Mouse (Mus musculus): ENCODE data around the gene Aldh1l1. TPM values are rescaled to one million over a fixed set of nuclear protein-coding genes. Genes with fewer than 3 reads are reported as not detected.

The Aldh1l1 gene
- polyA plus RNA-seq, 1 experiment from 2014 or later, result 1.2 TPM

DNA sequence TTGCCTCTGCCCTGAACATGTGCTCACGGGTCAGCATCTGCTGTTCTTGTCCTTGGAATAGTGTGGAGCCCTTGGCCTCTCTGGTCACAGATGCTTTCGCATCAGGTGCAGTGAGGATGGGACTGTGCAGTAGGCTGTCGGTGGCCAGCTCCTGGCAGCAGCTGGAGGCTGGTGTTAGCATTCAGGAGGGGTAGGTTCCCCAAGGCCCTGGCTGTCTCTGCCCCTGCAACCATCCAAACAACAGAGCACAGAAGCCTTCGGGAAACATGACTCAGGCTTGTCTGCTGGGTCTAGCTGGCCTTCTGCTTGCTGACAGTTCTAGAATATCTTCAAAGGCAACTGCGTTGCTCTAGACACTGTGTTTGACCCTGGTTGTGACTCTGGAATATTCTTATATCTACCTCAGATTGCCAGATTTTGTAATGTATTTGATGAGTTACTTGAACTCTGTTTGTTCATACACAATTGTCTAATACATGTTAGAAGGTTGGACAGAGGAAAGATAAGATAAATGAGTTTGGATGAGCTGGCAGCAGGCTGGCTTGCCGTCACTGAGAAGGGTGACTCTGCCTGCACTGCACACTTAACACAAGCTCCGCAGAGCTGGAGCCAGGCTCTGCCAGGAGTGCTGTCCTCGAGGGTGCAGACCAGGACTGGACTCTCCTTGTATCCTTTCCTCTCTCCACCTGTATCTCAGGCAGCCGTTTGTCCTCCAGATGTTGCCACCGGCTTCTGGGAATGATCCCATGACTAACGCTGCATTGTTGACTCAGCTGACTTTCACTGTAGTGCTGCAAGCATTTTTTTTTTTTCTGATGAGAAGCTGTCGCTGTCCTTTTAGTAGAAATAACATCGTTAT lies 79.4 kb downstream of the Aldh1l1 start:
- Histone ChIP-seq H3K9me3 (replicated peaks; ENCODE audit: control insufficient read depth, low read length) (no peaks in the 10 kb centered on the region), H3K4me1 (ENCODE audit: control insufficient read depth, insufficient read depth, low read length) (peaks cover 14% of the 10 kb centered on the region; the same call in 1 of the 2 replicates), H3K9ac (ENCODE audit: low read depth, low read length) (no peak overlapping the region), H3K4me2 (no peak overlapping the region), H3K27me3 (ENCODE audit: control insufficient read depth, insufficient read depth, low read length) (peaks cover 3% of the 10 kb centered on the region; the same call in 1 of the 2 replicates), H3K27ac (ENCODE audit: low read depth, low read length) (no peak overlapping the region), H3K4me3 (ENCODE audit: low read depth, low read length) (no peak overlapping the region), H3K36me3 (ENCODE audit: control insufficient read depth, insufficient read depth, low read length) (no peaks in the 10 kb centered on the region)
- no peak for ATAC-seq (replicated peaks; ENCODE audit: insufficient number of reproducible peaks, low FRiP score, low TSS enrichment)
- WGBS (ENCODE audit: insufficient replicate concordance), result 49% methylated on average over 13 of the region's 13 CpGs

DNA sequence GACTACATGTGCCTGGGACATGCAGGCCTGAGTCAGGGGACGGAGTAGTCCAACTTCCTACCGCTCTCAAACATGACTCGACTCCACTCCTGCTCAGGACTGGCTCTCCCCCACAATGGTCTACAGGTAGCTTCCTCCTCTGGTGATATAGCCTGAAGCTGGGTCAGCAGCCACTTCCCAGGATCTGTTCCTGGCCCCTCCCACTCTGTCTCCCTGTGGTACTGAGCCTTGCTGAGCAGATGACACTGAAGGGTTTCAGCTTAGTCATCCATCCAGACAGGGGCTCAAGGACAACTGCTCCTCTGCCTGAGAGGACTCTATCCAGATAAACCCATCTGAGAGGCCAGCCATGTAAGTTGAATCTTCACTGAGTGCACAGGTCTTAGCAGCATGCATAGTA lies 81.3 kb downstream of the Aldh1l1 start:
- Histone ChIP-seq H3K9me3 (replicated peaks; ENCODE audit: control insufficient read depth, low read length) (no peaks in the 10 kb centered on the region), H3K4me3 (ENCODE audit: low read depth, low read length) (no peak overlapping the region), H3K4me1 (ENCODE audit: control insufficient read depth, insufficient read depth, low read length) (peaks cover 10% of the 10 kb centered on the region; the same call in 1 of the 2 replicates), H3K36me3 (ENCODE audit: control insufficient read depth, insufficient read depth, low read length) (no peaks in the 10 kb centered on the region), H3K9ac (ENCODE audit: low read depth, low read length) (no peak overlapping the region; the same call in 1 of the 2 replicates), H3K27ac (ENCODE audit: low read depth, low read length) (no peak overlapping the region), H3K27me3 (ENCODE audit: control insufficient read depth, insufficient read depth, low read length) (peaks cover 3% of the 10 kb centered on the region; the same call in 1 of the 2 replicates), H3K4me2 (no peak overlapping the region)
- no peak for ATAC-seq (replicated peaks; ENCODE audit: insufficient number of reproducible peaks, low FRiP score, low TSS enrichment)
- 84% methylated on average over 3 of the region's 3 CpGs for WGBS (ENCODE audit: insufficient replicate concordance)

DNA sequence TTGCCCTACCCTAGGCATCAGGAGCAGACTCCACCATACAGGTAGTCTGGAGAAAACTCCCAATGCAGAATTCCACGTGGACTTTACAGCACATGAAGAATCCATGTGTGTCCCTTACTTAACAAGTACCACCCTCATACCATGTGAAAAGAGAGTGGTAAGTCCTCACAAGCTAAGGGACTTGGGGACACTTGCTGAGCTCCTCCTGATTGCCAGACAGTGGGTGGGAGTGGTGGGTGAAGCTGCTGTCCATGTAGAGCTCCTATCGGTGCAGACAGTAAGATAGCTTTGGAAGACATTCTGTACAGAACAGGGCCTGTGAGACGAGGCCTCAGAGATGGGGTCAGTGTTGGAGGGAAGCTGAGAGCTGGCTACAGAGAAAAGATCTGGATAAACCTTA lies 81.7 kb downstream of the Aldh1l1 start:
- Histone ChIP-seq H3K4me1 (ENCODE audit: control insufficient read depth, insufficient read depth, low read length) (peaks cover 10% of the 10 kb centered on the region; the same call in 1 of the 2 replicates), H3K27me3 (ENCODE audit: control insufficient read depth, insufficient read depth, low read length) (peaks cover 3% of the 10 kb centered on the region; the same call in 1 of the 2 replicates), H3K4me3 (ENCODE audit: low read depth, low read length) (no peak overlapping the region), H3K9me3 (replicated peaks; ENCODE audit: control insufficient read depth, low read length) (no peaks in the 10 kb centered on the region), H3K36me3 (ENCODE audit: control insufficient read depth, insufficient read depth, low read length) (no peaks in the 10 kb centered on the region), H3K4me2 (no peak overlapping the region), H3K9ac (ENCODE audit: low read depth, low read length) (no peak overlapping the region), H3K27ac (ENCODE audit: low read depth, low read length) (no peak overlapping the region)
- ATAC-seq (replicated peaks; ENCODE audit: insufficient number of reproducible peaks, low FRiP score, low TSS enrichment), result no peak
- WGBS (ENCODE audit: insufficient replicate concordance), result 66% methylated on average over 3 of the region's 3 CpGs

DNA sequence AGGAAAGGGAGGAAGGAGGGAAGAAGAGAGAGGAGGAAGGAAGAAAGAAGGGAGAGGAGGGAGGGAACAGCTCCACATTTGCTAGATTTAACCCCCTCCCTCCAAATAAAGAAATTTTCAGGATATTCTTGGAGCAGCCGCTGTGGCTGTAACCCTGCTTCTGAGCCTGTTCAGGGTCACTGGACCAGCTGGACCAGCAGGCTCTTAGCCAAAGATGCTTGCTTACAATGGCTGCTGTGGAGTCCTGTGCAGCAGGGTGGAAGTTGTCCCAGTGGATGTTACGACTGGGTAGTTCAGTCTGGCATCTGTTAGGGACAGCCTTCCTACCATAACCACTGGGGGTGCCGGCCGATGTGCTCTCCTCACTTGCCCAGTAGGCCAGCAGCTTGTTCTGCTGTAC lies 82.5 kb downstream of the Aldh1l1 start:
- WGBS (ENCODE audit: insufficient replicate concordance), result 85% methylated on average over 4 of the region's 4 CpGs
- Histone ChIP-seq H3K36me3 (ENCODE audit: control insufficient read depth, insufficient read depth, low read length) (no peaks in the 10 kb centered on the region), H3K27me3 (ENCODE audit: control insufficient read depth, insufficient read depth, low read length) (peaks cover 3% of the 10 kb centered on the region; the same call in 1 of the 2 replicates), H3K4me3 (ENCODE audit: low read depth, low read length) (no peak overlapping the region), H3K9ac (ENCODE audit: low read depth, low read length) (no peak overlapping the region), H3K4me2 (no peak overlapping the region), H3K4me1 (ENCODE audit: control insufficient read depth, insufficient read depth, low read length) (peaks cover 10% of the 10 kb centered on the region; the same call in 1 of the 2 replicates), H3K27ac (ENCODE audit: low read depth, low read length) (no peak overlapping the region), H3K9me3 (replicated peaks; ENCODE audit: control insufficient read depth, low read length) (no peaks in the 10 kb centered on the region)
- no peak for ATAC-seq (replicated peaks; ENCODE audit: insufficient number of reproducible peaks, low FRiP score, low TSS enrichment)

DNA sequence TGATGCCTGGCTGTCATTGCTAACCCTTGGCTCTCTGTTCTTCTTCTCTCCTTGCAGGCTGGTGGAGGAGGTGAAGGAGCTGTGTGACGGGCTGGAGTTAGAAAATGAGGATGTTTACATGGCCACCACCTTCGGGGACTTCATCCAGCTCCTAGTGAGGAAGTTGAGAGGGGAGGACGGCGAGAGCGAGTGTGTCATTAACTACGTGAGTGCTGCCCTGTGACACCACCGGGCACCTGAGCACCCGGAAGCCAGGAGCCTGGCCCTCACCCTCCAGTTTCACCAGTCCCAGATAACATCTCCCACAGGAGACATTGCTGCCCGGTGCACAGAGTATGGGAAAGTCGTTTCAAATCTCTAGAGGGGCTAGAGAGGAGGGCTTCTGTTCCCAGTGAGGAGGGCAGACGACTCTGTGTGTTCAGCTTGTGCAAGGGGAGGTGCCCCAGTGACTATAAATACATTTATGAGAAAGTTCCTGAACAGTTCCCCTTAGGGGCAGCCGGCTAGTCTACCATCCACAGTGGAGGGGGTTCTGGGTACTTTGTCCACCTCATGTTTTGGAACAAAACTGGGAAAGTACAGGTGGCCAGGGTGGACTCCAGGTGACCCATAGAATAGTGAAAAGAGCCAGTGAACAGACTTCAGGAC lies 83.6 kb downstream of the Aldh1l1 start:
- H3K36me3 ChIP-seq (ENCODE audit: control insufficient read depth, insufficient read depth, low read length), result no peaks in the 10 kb centered on the region
- no peaks in the 10 kb centered on the region for H3K9me3 ChIP-seq (replicated peaks; ENCODE audit: control insufficient read depth, low read length)
- peaks cover 8% of the 10 kb centered on the region; the same call in 1 of the 2 replicates for H3K4me1 ChIP-seq (ENCODE audit: control insufficient read depth, insufficient read depth, low read length)
- no peak overlapping the region for H3K27ac ChIP-seq (ENCODE audit: low read depth, low read length)
- H3K9ac ChIP-seq (ENCODE audit: low read depth, low read length), result no peak overlapping the region
- H3K27me3 ChIP-seq (ENCODE audit: control insufficient read depth, insufficient read depth, low read length), result peaks cover 3% of the 10 kb centered on the region; the same call in 1 of the 2 replicates
- H3K4me2 ChIP-seq, result no peak overlapping the region
- ATAC-seq (replicated peaks; ENCODE audit: insufficient number of reproducible peaks, low FRiP score, low TSS enrichment), result no peak
- no peak overlapping the region for H3K4me3 ChIP-seq (ENCODE audit: low read depth, low read length)
- WGBS (ENCODE audit: insufficient replicate concordance), result 54% methylated on average over 12 of the region's 12 CpGs

DNA sequence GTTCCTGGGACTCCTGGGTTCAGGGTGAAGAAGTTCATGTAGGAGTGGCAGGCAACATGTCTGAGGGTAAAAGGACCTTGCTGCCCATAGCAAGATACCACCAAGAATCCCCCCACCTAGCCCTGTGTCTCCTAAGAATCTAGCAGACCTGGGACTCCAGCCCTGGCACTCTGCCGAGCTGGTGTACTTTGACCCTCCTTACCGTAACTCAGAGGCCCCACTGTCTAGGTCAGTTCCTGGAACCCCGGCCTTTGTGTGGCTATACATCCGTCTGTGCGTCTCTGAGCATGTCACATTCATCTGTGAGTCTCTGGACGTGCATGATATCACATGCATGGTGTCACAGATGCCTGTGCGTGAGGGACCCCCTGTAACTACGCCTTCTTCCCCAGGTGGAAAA lies 84.2 kb downstream of the Aldh1l1 start:
- Histone ChIP-seq H3K36me3 (ENCODE audit: control insufficient read depth, insufficient read depth, low read length) (no peaks in the 10 kb centered on the region), H3K9me3 (replicated peaks; ENCODE audit: control insufficient read depth, low read length) (no peaks in the 10 kb centered on the region), H3K4me1 (ENCODE audit: control insufficient read depth, insufficient read depth, low read length) (0 out of 2 replicates have a peak, but pooled peaks cover 3% of the 10 kb centered on the region), H3K27ac (ENCODE audit: low read depth, low read length) (no peak overlapping the region), H3K9ac (ENCODE audit: low read depth, low read length) (no peak overlapping the region), H3K27me3 (ENCODE audit: control insufficient read depth, insufficient read depth, low read length) (peaks cover 3% of the 10 kb centered on the region; the same call in 1 of the 2 replicates), H3K4me2 (no peak overlapping the region), H3K4me3 (ENCODE audit: low read depth, low read length) (no peak overlapping the region)
- 74% methylated on average over 8 of the region's 8 CpGs for WGBS (ENCODE audit: insufficient replicate concordance)
- no peak for ATAC-seq (replicated peaks; ENCODE audit: insufficient number of reproducible peaks, low FRiP score, low TSS enrichment)

DNA sequence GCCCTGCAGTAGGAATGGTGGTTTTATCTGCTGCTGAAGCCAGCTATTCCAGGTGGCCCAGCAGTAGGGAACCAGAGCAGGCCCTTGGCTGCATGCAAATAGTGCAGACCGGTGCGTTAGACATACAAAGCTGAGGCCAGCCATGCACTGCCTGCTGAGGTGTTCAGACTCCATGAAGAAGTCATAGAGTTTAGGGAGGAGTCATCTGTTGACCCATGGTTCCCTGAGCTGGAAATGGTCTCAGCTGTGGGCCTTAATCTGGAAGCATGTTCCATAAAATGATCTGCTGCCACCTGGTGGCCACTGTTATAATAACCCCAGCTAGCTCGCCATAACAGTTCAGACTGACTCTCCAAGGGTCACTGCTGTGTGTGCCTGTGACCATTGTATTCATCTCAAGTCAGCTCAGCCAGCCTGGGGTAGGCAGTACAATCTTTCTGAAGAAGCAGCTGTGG lies 89.1 kb downstream of the Aldh1l1 start:
- Histone ChIP-seq H3K4me1 (ENCODE audit: control insufficient read depth, insufficient read depth, low read length) (no peaks in the 10 kb centered on the region), H3K9ac (ENCODE audit: low read depth, low read length) (no peak overlapping the region), H3K27ac (ENCODE audit: low read depth, low read length) (no peak overlapping the region), H3K4me2 (no peak overlapping the region), H3K27me3 (ENCODE audit: control insufficient read depth, insufficient read depth, low read length) (no peaks in the 10 kb centered on the region), H3K9me3 (replicated peaks; ENCODE audit: control insufficient read depth, low read length) (no peaks in the 10 kb centered on the region), H3K36me3 (ENCODE audit: control insufficient read depth, insufficient read depth, low read length) (no peaks in the 10 kb centered on the region), H3K4me3 (ENCODE audit: low read depth, low read length) (no peak overlapping the region)
- 34% methylated on average over 3 of the region's 3 CpGs for WGBS (ENCODE audit: insufficient replicate concordance)
- 0 out of 2 replicates have a peak, but pooled peaks have one; percentile 44 for ATAC-seq (replicated peaks; ENCODE audit: insufficient number of reproducible peaks, low FRiP score, low TSS enrichment)

DNA sequence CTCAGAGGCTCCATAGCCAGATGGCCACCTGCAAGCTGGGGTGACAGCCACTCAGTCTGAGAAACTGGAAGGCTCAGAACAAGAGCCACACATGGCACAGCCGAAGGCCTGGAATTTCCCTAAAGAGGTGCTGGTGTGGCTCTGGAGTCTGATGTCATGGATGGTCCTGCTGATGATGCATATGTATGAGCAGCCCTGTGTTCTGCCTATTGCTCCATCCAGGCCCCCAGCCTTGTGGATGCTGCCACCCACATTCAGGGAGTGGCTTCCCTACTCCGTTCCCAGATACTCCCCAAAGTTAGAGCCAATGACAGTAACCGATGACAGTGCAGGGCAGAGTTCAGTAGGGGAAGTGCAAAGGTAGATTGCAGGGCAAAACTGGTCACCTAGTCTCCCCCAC lies 91.9 kb downstream of the Aldh1l1 start:
- Histone ChIP-seq H3K9me3 (replicated peaks; ENCODE audit: control insufficient read depth, low read length) (no peaks in the 10 kb centered on the region), H3K27me3 (ENCODE audit: control insufficient read depth, insufficient read depth, low read length) (no peaks in the 10 kb centered on the region), H3K4me3 (ENCODE audit: low read depth, low read length) (no peak overlapping the region), H3K27ac (ENCODE audit: low read depth, low read length) (no peak overlapping the region), H3K9ac (ENCODE audit: low read depth, low read length) (no peak overlapping the region), H3K36me3 (ENCODE audit: control insufficient read depth, insufficient read depth, low read length) (no peaks in the 10 kb centered on the region), H3K4me1 (ENCODE audit: control insufficient read depth, insufficient read depth, low read length) (no peaks in the 10 kb centered on the region), H3K4me2 (no peak overlapping the region)
- ATAC-seq (replicated peaks; ENCODE audit: insufficient number of reproducible peaks, low FRiP score, low TSS enrichment), result no peak
- 69% methylated on average over 3 of the region's 3 CpGs for WGBS (ENCODE audit: insufficient replicate concordance)

All from heart, embryonic 11.5 days (tissue).